Mouse (Mus musculus): Measurements from ENCODE around the gene Aaas.

Aaas gene

GRCm38 (mm10) chr15:102355871-102356441 lies 5.4 kb upstream of the Aaas start:
- no peak for DNase-seq

DNA sequence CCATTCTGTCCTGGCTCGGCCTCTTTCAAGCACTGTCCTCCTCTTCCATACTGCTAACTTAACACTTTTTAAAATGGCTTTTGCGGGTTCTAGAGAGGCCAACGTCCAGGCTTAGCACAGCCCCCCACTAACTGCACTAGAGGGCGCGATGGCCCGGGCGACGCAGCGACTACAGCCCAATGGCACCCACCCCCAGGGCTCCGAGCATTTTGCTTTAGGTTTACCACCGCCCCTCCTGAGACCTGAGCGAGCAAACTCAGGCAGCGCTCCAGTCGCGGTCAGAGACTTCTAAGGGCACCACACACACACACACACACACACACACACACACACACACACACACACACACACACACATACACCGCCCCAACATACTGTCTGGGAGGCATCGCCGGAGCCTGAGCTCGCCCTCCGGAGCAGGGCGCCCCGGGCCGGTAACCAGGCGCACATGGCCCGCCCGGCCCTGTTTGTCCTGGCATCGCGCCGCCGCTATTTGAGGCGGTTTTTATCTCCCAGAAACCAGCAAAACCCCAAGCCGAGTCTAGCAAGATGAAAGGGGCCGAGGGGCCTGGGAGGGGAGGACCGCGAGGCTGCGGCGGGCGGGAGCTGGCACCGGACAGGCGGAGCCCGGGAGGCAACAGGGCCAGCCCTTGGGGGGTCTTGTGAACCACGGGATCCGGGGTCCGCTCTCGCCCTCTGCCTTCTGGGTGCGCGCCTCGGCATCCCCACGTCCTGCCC lies 4.7 kb upstream of the Aaas start:
- DNase-seq, result peak; percentile 28

GRCm38 (mm10) chr15:102353986-102354385 lies 3.4 kb upstream of the Aaas start:
- DNase-seq, result no peak

DNA sequence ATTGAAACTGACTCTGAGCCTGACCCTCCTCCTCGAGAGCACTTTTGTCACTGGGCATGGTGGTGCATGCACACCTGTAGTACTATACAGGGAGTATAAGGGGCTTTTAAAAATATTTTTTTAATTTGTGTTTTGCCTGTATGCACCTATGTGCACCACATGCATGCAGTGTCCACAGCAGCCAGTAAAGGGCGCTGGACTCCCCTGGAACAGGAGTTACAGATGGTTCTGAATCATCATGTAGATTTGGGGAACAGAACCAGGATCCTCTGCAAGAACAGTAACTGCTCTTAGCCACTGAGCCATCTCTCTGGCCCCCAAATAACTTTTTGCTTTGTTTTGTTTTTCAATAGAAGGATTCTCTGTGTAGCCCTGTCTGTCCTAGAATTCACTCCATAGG lies 1.6 kb upstream of the Aaas start:
- DNase-seq, result no peak

GRCm38 (mm10) chr15:102350942-102351291 lies 346 bp upstream of the Aaas start:
- no peak for DNase-seq

DNA sequence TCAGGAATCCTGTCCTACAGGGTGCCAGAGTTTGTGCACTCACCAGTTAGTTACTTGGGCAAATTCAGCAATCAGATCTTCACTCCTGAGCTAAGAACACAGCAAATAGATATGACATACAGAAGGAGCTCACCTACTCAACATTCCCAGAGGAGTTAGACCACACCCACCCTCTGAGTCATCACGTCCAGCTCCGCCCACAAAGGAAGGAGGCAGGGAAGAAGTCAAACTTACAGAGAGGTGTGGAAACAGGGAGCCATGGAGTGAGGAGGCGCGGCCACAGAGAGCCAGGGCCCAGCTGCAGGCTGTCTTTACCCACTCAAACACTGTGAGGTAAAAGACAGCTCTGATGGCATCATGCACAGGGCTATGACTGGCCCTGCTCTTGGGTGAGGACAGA lies 4.1 kb downstream of the Aaas start:
- no peak for DNase-seq

GRCm38 (mm10) chr15:102344490-102344889 lies 6.1 kb downstream of the Aaas start:
- no peak for DNase-seq

DNA sequence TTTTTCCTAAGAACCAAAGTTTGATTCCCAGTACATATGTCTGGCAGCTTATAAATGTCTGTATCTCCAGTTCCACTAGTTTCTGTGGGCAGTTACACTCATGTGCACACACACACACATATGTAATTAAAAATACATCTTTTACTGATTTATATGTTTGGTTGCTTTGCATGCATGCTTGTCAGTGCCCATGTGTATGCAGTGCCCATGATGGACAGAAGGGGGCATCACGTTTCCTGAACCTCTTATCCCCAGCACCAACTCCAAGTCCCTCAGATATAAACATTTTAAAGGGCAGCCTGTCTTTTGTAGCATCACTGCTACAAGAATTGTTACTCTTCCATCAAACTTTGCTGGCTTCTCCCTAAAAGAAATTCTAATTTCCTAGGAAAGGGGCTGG lies 9.0 kb downstream of the Aaas start:
- DNase-seq, result peak; percentile 60

- no peak for DNase-seq
Observed at GRCm38 (mm10) chr15:102339612-102340011, 11.0 kb downstream of the Aaas start.

- DNase-seq, result no peak
Observed at GRCm38 (mm10) chr15:102336946-102337345, 13.6 kb downstream of the Aaas start.

DNA sequence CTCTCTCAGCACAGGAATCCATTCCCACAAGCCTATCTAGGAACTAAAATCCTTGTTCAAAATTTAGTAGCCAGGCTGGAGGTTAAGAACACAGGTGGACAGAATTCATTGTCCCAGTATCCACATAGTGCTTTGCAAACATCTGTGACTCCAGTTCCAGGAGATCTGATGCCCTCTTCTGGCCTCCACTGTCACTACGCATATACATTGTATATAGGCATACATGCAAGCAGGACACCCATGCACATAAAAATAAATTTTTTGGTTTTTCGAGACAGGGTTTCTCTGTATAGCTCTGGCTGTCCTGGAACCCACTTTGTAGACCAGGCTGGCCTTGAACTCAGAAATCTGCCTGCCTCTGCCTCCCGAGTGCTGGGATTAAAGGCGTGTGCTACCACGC lies 14.6 kb downstream of the Aaas start:
- DNase-seq, result peak; percentile 64

DNA sequence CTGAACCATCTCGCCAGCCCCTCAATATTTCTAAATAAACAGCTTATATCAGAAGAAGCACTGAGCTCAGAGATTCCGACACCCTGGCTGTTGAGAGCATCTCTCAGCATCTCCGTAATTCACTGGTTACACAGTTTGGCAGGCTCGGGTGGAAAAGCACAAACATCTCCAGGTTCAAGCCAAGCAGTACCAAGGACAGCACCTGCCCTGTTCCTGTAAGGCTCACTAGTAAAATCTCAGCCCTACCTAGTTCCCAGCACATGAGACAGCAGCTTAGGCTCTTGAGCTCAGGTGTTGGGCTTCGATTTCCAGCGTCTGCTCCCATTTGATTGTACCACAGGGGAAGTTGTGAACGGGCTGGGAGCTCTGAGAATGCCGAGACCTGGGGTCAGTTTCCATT lies 15.3 kb downstream of the Aaas start:
- no peak for DNase-seq

GRCm38 (mm10) chr15:102331610-102332015 lies 19.0 kb downstream of the Aaas start, which contains the start of gene Myg1:
Gene Myg1, plus strand, starts transcription at chr15:102331709.
- DNase-seq, result peak; percentile 89

DNA sequence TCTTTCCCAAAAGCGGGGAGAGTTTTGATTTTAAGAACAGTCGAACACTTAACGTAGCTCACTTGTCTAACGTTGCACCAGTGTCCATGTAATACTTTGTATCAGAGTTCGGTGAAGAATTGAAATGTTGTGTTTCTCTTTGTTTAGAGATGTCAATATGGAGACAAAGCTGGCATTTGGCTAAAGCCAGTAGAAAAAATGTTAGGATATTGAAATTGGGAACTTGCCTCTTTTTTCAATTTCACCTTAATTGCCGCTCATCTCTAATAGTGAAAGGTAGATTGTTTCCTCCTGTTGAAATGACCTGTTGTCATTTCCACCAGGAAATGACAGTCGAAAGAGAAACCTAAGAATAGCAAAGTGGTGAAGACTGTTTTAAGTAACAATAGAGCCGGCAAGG lies 23.7 kb downstream of the Aaas start:
- DNase-seq, result no peak

GRCm38 (mm10) chr15:102326022-102326576 lies 24.5 kb downstream of the Aaas start, which contains the start of gene Pfdn5:
Gene Pfdn5, plus strand, starts transcription at chr15:102326116.
- peak; percentile 89 for DNase-seq

- no peak for DNase-seq
Observed at GRCm38 (mm10) chr15:102324654-102325473, 25.7 kb downstream of the Aaas start.

DNA sequence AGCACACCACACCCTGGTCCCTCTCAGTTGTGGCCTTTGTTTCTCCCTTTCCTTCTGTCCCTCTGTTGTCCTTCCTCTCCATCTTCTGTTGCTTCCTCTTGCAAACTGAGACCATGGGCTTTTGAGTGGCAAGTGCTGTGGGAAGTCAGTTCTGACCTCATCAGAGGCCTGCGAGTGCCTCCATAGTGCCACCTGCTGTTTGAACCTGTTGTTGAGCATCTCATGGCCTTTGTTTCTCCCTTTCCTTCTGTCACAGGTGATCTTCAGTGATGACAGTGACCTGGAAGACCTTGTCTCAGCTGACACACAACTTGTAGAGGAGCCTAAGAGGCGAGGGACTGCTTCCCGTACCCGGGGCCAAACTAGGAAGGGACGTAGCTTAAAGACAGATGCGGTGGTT lies 34.3 kb downstream of the Aaas start:
- DNase-seq, result peak; percentile 71

GRCm38 (mm10) chr15:102315292-102315691 lies 35.3 kb downstream of the Aaas start:
- DNase-seq, result no peak

DNA sequence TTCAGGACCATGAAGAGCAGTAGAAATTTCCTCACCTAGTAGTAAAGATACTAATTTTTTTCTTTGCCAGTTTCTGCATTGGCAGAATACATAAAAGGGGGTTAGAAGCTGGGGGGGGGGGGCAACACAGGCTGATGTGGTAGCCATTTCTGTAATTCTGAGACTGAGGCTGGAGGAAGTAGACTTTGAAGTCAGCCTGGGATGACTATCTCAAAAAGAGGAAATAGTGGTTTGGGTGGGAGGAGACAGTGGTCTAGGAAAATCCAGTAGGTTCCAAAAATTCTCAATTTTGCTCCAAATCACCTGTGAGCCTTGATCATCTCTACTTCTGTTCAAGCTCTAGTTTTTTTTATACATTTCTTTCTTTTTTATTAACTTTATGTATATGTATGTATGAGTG lies 39.1 kb downstream of the Aaas start:
- no peak for DNase-seq

- DNase-seq, result no peak
Observed at GRCm38 (mm10) chr15:102310074-102310845, 40.3 kb downstream of the Aaas start.

GRCm38 (mm10) chr15:102308717-102309116 lies 41.9 kb downstream of the Aaas start:
- no peak for DNase-seq

GRCm38 (mm10) chr15:102302542-102302941 lies 48.0 kb downstream of the Aaas start:
- DNase-seq, result no peak
